Mouse (Mus musculus): ENCODE results near the gene Dpep3.

DNA sequence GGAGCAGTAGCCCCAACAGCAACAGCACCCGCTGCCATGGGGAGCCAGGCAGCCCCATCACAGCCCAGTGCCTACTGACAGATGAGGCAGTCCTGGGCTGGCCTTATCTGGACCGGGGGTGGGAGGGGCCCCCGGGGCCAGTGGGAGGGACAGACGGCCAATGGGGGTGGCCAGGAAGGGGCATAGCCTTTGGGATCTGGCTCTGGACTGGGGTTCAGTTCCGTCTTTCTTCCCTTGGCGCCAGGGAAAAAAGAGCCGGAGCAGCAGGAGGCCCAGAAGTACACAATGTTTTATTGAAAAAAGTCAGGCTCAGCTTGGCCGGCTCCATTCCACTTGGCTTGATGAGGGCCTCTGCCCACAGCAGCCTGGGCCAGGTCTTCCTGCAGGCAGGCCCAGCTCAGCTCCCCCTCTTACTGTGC lies 35.9 kb downstream of the Dpep3 start, which contains the start of gene Lcat:
- no peak for TF ChIP-seq CTCF (IDR thresholded peaks at IDR 0.05; ENCODE audit: low read depth)
- no peak for TF ChIP-seq EP300 (optimal IDR thresholded peaks at IDR 0.05)
